In the genomic region with DNA sequence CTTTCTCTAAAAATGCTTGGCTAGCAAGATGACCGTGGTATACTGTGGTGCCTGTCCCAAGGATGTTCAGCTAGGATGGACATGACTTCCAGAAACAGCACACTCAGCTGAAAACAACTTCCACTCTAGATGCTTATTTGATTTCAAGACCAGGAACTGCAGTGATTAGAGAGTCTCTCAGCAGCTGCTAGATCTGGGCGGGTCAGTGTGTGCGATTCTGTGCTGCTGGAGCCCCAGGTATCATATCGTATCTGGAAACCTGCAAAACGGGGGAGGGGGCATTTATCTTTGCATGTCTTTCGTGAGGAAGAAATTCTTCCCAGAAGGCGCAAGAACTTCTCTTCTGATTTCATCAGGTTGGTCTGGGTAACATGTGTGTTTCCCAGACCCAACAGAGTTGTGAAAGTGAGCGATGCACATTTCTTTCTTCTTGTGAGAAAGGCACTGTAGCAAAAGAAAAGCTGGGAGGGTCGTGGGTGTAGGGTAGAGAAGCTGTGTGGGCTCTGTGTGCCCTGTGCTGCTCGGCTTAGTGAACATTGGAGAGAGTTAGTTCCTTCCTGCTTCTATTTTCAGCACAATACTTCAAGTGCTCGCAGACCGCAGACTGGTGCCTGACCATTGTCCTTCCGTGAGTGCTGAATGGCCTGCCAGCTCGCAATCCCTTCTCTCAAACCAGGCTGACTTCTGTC, we compare ENCODE assay signal across 9 mouse cellular contexts.
DNase-seq lines count a peak whose midpoint lies in the region; ATAC-seq and TF ChIP-seq lines count a peak whose summit lies in the region.
"Had no signal": no experiment of that assay in that cellular context is flagged by ENCODE, and none has a peak within 500 bp of the region (broad histone marks: within the 10 kb centered on the region; RNA-seq: fewer than 3 reads in every experiment).

No protein-coding gene starts in this region.

- no peak overlapping the region; the same call in 1 of the 2 replicates for H3K27ac ChIP-seq in intestine, postnatal 0 days (ENCODE audit: low read depth, low read length)
- H3K27ac ChIP-seq in lung, embryonic 14.5 days (ENCODE audit: low read depth), result peak overlapping the region; percentile 84
- H3K27ac ChIP-seq in thymus, adult 2 months (ENCODE audit: control insufficient read depth, insufficient read depth, low read length), result no peak overlapping the region

- TF ChIP-seq POLR2A in thymus, adult 2 months (IDR thresholded peaks at IDR 0.05; ENCODE audit: control insufficient read depth, extremely low read depth, insufficient read depth, low read length, poor library complexity), result no peak

- no peak overlapping the region for H3K9ac ChIP-seq in intestine, postnatal 0 days (ENCODE audit: low read depth, low read length)
- no peak overlapping the region; the same call in 1 of the 2 replicates for H3K9ac ChIP-seq in lung, embryonic 14.5 days

- no peaks in the 10 kb centered on the region for H3K9me3 ChIP-seq in intestine, postnatal 0 days (ENCODE audit: control insufficient read depth)
- no peaks in the 10 kb centered on the region for H3K9me3 ChIP-seq in lung, embryonic 14.5 days (ENCODE audit: low read depth, low read length)

- no peaks in the 10 kb centered on the region for H3K4me1 ChIP-seq in intestine, postnatal 0 days (replicated peaks; ENCODE audit: control insufficient read depth, insufficient read depth, low read length)
- peaks cover 9% of the 10 kb centered on the region; the same call in 1 of the 2 replicates for H3K4me1 ChIP-seq in lung, embryonic 14.5 days (ENCODE audit: insufficient read depth)
- no peaks in the 10 kb centered on the region for H3K4me1 ChIP-seq in thymus, adult 2 months (replicated peaks; ENCODE audit: control insufficient read depth, insufficient read depth, low read length)

- H3K4me3 ChIP-seq in intestine, postnatal 0 days (ENCODE audit: low read depth, low read length), result 0 out of 2 replicates have a peak overlapping the region, but pooled peaks have one; percentile 1
- no peak overlapping the region for H3K4me3 ChIP-seq in lung, embryonic 14.5 days (ENCODE audit: low read depth, low read length)
- H3K4me3 ChIP-seq in thymus, adult 2 months (ENCODE audit: control insufficient read depth, insufficient read depth, low read length), result no peak overlapping the region

- TF ChIP-seq CTCF in intestine, postnatal 0 days (IDR thresholded peaks at IDR 0.05; ENCODE audit: low read depth), result no peak
- TF ChIP-seq CTCF in lung, embryonic 14.5 days (IDR thresholded peaks at IDR 0.05; ENCODE audit: low read depth), result no peak
- TF ChIP-seq CTCF in thymus, adult 2 months (IDR thresholded peaks at IDR 0.05; ENCODE audit: borderline replicate concordance, control insufficient read depth, extremely low read depth, insufficient read depth, low read length, poor library complexity), result no peak

- no peaks in the 10 kb centered on the region; the same call in 1 of the 2 replicates for H3K36me3 ChIP-seq in intestine, postnatal 0 days (ENCODE audit: control insufficient read depth, insufficient read depth)
- no peaks in the 10 kb centered on the region for H3K36me3 ChIP-seq in lung, embryonic 14.5 days (ENCODE audit: insufficient read depth)
- no peaks in the 10 kb centered on the region for H3K36me3 ChIP-seq in thymus, adult 2 months (ENCODE audit: control insufficient read depth, insufficient read depth, low read length)

- no peaks in the 10 kb centered on the region for H3K27me3 ChIP-seq in intestine, postnatal 0 days (replicated peaks; ENCODE audit: control insufficient read depth, insufficient read depth, low read length)
- H3K27me3 ChIP-seq in lung, embryonic 14.5 days (ENCODE audit: insufficient read depth, low read length), result no peaks in the 10 kb centered on the region
- H3K27me3 ChIP-seq in thymus, adult 2 months (ENCODE audit: control insufficient read depth, insufficient read depth, low read length), result no peaks in the 10 kb centered on the region

- 40% methylated on average over 14 of the region's 14 CpGs for WGBS in intestine, postnatal 0 days
- WGBS in lung, embryonic 14.5 days, result 57% methylated on average over 14 of the region's 14 CpGs
- WGBS in thymus, adult 2 months, result 13% methylated on average over 14 of the region's 14 CpGs

- DNase-seq in frontal cortex, postnatal 25 days (ENCODE audit: low spot score in 2 of 2), result no peak
- peak; percentile 51 for DNase-seq in lung, embryonic 14.5 days
- no peak for DNase-seq in natural killer cell, adult 2 months (ENCODE audit: low spot score in 2 of 2)
- DNase-seq in layer of hippocampus, adult 9-10 months (ENCODE audit: low spot score), result no peak
- DNase-seq in thymus, adult 2 months, result no peak
- DNase-seq: left cerebral cortex, postnatal 4 days had no signal

- H3K4me2 ChIP-seq in intestine, postnatal 0 days (replicated peaks; ENCODE audit: low read depth), result peak overlapping the region; percentile 52
- peak overlapping the region; percentile 37 for H3K4me2 ChIP-seq in lung, embryonic 14.5 days

- ATAC-seq in frontal cortex, adult (ENCODE audit: low TSS enrichment), result peak; percentile 70
- peak; percentile 93 for ATAC-seq in common myeloid progenitor, adult 5-6 weeks (replicated peaks; ENCODE audit: low read depth, poor library complexity, severe bottlenecking)
- no peak for ATAC-seq in intestine, postnatal 0 days
- peak; percentile 44; the same call in 1 of the 2 replicates for ATAC-seq in lung, embryonic 14.5 days (ENCODE audit: insufficient read depth)
